Mouse (Mus musculus): ENCODE data around the gene Sfrp2.

GRCm38 (mm10) chr3:83811987-83812386, 45.9 kb downstream of the Sfrp2 start:
- TF ChIP-seq POLR2A (IDR thresholded peaks at IDR 0.05; ENCODE audit: control insufficient read depth, low read depth, low read length) (no peak), CTCF (IDR thresholded peaks at IDR 0.05; ENCODE audit: control insufficient read depth, insufficient read depth, insufficient replicate concordance, low read depth, low read length) (no peak)

Measured in testis, adult 2 months (tissue).